25 mouse cellular contexts compared by ENCODE assay signal in genomic region chr2:164076874-164077425, GRCm38 (mm10). TPM values are rescaled to one million over a fixed set of nuclear protein-coding genes. Genes with fewer than 3 reads are reported as not detected.
DNase-seq lines count a peak whose midpoint lies in the region; ATAC-seq lines count a peak whose summit lies in the region.
"Had no signal": no experiment of that assay in that cellular context is flagged by ENCODE, and none has a peak within 500 bp of the region (broad histone marks: within the 10 kb centered on the region; RNA-seq: fewer than 3 reads in every experiment).

No protein-coding gene starts in this region.

- H3K9me3 ChIP-seq in megakaryocyte, embryonic 14.5 days, result no peaks in the 10 kb centered on the region
- H3K9me3 ChIP-seq: embryonic facial prominence, embryonic 15.5 days; forebrain, embryonic 10.5 days; G1E; hindbrain, embryonic 13.5 days; intestine, embryonic 15.5 days had no signal

- peak overlapping the region; percentile 82 for H3K4me3 ChIP-seq in megakaryocyte, embryonic 14.5 days (replicated peaks)
- H3K4me3 ChIP-seq: embryonic facial prominence, embryonic 15.5 days; erythroblast, embryonic 14.5 days; forebrain, embryonic 10.5 days; hindbrain, embryonic 13.5 days; intestine, embryonic 15.5 days had no signal

- no peak for ATAC-seq in megakaryocyte, adult 5-6 weeks (ENCODE audit: poor library complexity, severe bottlenecking)
- no peak for ATAC-seq in megakaryocyte-erythroid progenitor cell, adult 5-6 weeks (replicated peaks; ENCODE audit: low FRiP score, low TSS enrichment, poor library complexity, severe bottlenecking)
- ATAC-seq: forebrain, embryonic 14.5 days; hindbrain, postnatal 0 days; intestine, embryonic 15.5 days had no signal

- peak; percentile 21 for DNase-seq in 3T3-L1 (ENCODE audit: low read depth, low spot score)
- peak; percentile 45 for DNase-seq in CD4-positive helper T cell, adult 2 months (ENCODE audit: low read depth, low spot score)
- peak; percentile 38 for DNase-seq in T-cell, adult 2 months (ENCODE audit: low spot score)
- no peak for DNase-seq in adrenal gland, adult 18-20 months (ENCODE audit: low spot score in 2 of 2)
- DNase-seq: adrenal gland, adult 8-10 months; B cell, adult 2 months; cerebellum, adult 11 months; cerebellum, adult 8-10 months; cerebellum, postnatal 14 days; embryo, embryonic 11 days; gastrocnemius, postnatal 36 days; heart, adult 11 months; heart, postnatal 10 days; heart, postnatal 4 days had no signal

- H3K4me1 ChIP-seq in megakaryocyte, embryonic 14.5 days, result peaks cover 72% of the 10 kb centered on the region

- H3K36me3 ChIP-seq in megakaryocyte, embryonic 14.5 days (replicated peaks; ENCODE audit: low read length), result peaks cover 53% of the 10 kb centered on the region

- no peaks in the 10 kb centered on the region for H3K27me3 ChIP-seq in megakaryocyte, embryonic 14.5 days (replicated peaks)
- H3K27me3 ChIP-seq: embryonic facial prominence, embryonic 15.5 days; hindbrain, embryonic 13.5 days; intestine, embryonic 15.5 days had no signal

RNA-seq across cellular contexts. Expression of gene Tomm34, which starts 6.0 kb away (rescaled TPM):
- 17.4 and 20.5 TPM in 2 replicates for polyA plus RNA-seq in megakaryocyte, embryonic 14.5 days (2012; ENCODE audit: insufficient read depth, low replicate concordance)
- total RNA-seq in megakaryocyte, adult 5-6 weeks (2015), result 45.3 and 49.1 TPM in 2 replicates
- total RNA-seq in megakaryocyte, adult 5-6 weeks (2017), result 48.3 and 49.8 TPM in 2 replicates
- 40.8 and 48.4 TPM in 2 replicates for total RNA-seq in megakaryocyte-erythroid progenitor cell, adult 5-6 weeks (2014; fragmentation: Nextera tagmentation)
- 33.5 and 38.5 TPM in 2 replicates for total RNA-seq in megakaryocyte-erythroid progenitor cell, adult 5-6 weeks (2017)
- 10 to 100 TPM; 37.2 to 52.7 TPM for total RNA-seq in adrenal gland, adult 18-20 months (2021)

RNA-seq across cellular contexts. Expression of gene Stk4, which starts 6.8 kb away (rescaled TPM):
- 3.1 and 31.1 TPM in 2 replicates for polyA plus RNA-seq in megakaryocyte, embryonic 14.5 days (2012; ENCODE audit: insufficient read depth, low replicate concordance)
- 227 and 248 TPM in 2 replicates for total RNA-seq in megakaryocyte, adult 5-6 weeks (2015)
- 185 and 193 TPM in 2 replicates for total RNA-seq in megakaryocyte, adult 5-6 weeks (2017)
- 72.5 and 74.3 TPM in 2 replicates for total RNA-seq in megakaryocyte-erythroid progenitor cell, adult 5-6 weeks (2014; fragmentation: Nextera tagmentation)
- 76.5 and 137 TPM in 2 replicates for total RNA-seq in megakaryocyte-erythroid progenitor cell, adult 5-6 weeks (2017)
- total RNA-seq in adrenal gland, adult 18-20 months (2021), result 10 to 100 TPM; 24.4 to 27.2 TPM

RNA-seq across cellular contexts. Expression of gene Pabpc1l, which starts 51.7 kb away (rescaled TPM):
- polyA plus RNA-seq in megakaryocyte, embryonic 14.5 days (2012; ENCODE audit: insufficient read depth, low replicate concordance), result not detected in 2 replicates
- 12.9 and 19.1 TPM in 2 replicates for total RNA-seq in megakaryocyte, adult 5-6 weeks (2015)
- 2.5 and 4.8 TPM in 2 replicates for total RNA-seq in megakaryocyte, adult 5-6 weeks (2017)
- total RNA-seq in megakaryocyte-erythroid progenitor cell, adult 5-6 weeks (2014; fragmentation: Nextera tagmentation), result 1.5 TPM in 1 of 2 replicates, not detected in the other
- total RNA-seq in megakaryocyte-erythroid progenitor cell, adult 5-6 weeks (2017), result not detected in 2 replicates
- 1 to 10 TPM in 1 of 2 experiments, under 1 TPM in 1; 0.45 to 2.2 TPM for total RNA-seq in adrenal gland, adult 18-20 months (2021)

Comparison
In these comparisons a context has a peak if more than half of its experiments do, and no peak if none do; other contexts are left out.
1. DNase-seq: peak in 3T3-L1 (single experiment), CD4-positive helper T cell, adult 2 months (single experiment) and T-cell, adult 2 months (single experiment); none in adrenal gland, adult 18-20 months (0 of 2).